Mouse (Mus musculus) adrenal gland (tissue): ENCODE results near the gene Gstm4.
"Not testable (repeated sequence)": the region's sequence is repeated elsewhere in the genome, so short reads cannot be mapped to it uniquely, and the experiment has no call there.

ENCODE experiments used
- intact Hi-C: fragments of 180-260 bp; cut with DNase I; formaldehyde crosslinking; loops from one replicate; pipeline ENCODE4 v1.15.1; 2025

The Gstm4 gene

GRCm38 (mm10) chr3:108018190-108018820 is 26.4 kb downstream of the Gstm4 start:
- intact Hi-C loops: loop anchor here (1.0 kb wide), 1 partner anchor 65 kb away; no protein-coding TSS in a partner anchor

- intact Hi-C loops: loop anchor here (1.0 kb wide), 1 partner anchor 64 kb away; no protein-coding TSS in a partner anchor
Observed at GRCm38 (mm10) chr3:108017473-108018189, 27.1 kb downstream of the Gstm4 start, which contains the start of gene Gstm1. Gene Gstm1 (minus strand): TSS chr3:108017973.

- intact Hi-C loops: not testable (repeated sequence)
Observed at GRCm38 (mm10) chr3:108016468-108016867, 28.2 kb downstream of the Gstm4 start.

DNA sequence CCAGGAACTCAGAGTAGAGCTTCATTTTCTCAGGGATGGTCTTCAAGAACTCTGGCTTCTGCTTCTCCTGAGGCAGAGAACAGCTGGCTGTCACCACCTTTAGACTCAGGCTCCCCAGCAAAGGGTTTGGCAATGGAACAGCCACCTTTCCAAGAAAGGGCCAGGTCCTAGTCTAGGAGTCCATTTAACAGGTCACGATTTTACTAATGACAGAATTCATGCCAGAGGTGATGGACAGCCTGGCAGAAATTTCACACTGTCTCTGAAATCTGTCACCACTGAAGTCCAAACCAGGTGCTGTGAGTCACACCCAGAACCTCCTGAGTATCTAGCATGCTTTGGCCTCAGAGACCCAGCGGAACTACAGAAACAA is 29.7 kb downstream of the Gstm4 start:
- intact Hi-C loops: no loop called here

DNA sequence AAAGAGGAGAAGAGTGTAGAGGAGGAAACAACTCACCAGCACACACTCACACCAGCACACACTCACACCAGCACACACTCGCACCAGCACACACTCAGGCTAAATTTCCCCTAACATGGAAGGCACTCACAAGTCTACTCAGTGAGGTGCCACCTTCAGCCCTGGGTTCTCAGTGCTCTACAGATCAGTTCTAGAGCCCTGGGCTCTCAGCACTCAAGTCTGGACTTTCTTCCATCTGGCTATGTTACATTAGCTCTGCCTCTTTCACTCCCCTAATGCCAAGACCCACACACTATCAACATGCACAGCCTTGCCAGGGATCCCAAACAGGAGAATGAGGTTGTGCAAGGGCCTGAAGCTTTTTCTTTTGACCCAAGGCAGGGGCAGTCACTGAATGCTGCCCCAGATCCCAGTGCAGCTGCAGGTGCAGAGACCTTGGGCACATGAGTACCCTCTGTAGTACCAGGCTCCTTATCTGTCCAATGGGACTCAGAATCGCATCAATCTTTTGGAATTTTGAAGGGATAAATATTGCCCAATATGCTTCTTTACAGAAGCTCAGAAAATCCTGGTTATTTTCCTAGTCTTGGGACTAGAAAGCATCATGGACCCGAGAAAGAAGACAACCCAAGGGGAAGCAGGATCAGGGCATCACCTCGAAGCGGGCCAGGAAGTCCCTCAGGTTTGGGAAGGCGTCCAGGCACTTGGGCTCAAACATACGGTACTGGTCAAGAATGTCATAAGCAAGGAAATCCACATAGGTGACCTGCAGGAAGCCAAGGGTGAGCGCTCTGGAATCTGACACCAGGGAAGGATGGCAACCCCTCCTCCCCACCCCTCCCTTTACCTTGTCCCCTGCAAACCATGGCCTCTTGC is 30.4 kb downstream of the Gstm4 start:
- intact Hi-C loops: no loop called here

GRCm38 (mm10) chr3:108013331-108013871 is 31.3 kb downstream of the Gstm4 start:
- intact Hi-C loops: no loop called here

GRCm38 (mm10) chr3:108011558-108011957 is 33.1 kb downstream of the Gstm4 start:
- intact Hi-C loops: no loop called here

- intact Hi-C loops: no loop called here
Observed at GRCm38 (mm10) chr3:108010286-108010685, 34.4 kb downstream of the Gstm4 start.

- intact Hi-C loops: no loop called here
Observed at GRCm38 (mm10) chr3:108002021-108002420, 42.7 kb downstream of the Gstm4 start.

DNA sequence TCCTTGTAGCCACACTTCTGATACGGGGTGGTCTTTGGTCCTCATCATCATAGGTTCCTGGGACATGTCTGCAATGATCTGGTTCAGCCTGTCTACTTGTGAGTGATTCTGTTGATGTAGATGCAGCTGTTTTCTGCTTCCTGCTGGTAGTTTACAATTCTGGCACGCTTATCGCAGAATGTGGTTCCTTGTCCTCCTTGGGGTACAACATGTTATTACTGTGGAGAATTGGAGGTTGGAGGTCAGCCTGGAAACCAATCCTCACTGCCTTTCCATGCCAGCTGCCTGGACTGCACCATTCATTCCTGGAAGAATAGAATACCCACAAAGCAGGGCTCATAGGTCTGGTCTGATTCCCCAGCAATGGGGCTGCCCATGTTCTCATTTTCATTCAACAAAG is 45.2 kb downstream of the Gstm4 start:
- intact Hi-C loops: no loop called here

GRCm38 (mm10) chr3:107998591-107998990 is 46.1 kb downstream of the Gstm4 start:
- intact Hi-C loops: no loop called here

DNA sequence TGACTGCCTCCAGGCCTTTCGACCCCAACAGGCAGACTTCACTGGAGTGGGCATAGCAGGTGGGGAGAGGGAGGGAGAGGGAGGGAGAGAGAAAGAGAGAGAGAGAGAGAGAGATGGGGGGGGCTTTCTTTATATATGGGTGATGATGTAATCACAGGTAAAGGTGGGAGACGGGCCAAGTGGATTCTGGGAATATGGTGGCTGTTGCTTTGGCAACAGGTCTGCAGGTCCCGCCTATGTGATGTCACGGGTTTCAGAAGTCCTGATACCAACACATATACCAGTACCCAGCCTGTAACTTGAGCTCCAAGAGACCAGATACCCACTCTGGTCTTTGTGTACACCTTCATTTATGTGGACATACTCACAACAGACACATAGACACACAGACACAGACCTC is 48.1 kb downstream of the Gstm4 start:
- intact Hi-C loops: no loop called here

DNA sequence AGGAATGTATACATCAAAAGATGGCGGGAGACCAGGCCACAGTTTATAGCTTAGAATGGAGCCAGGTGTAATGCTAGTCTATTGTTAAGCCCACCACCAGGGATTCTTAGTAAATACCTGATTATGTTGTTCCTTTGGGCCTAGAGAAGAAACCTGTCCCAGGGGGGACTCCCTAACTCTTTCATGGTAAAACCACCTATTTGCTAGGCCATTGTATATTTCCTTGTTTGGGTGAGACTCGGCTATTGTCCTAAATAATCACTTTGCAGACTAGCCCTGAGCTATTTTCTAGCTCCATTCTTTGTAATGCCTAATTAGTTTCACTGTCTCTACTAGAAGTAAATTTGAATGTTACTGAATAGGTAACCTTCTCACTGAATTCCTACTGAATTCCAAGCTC is 48.7 kb downstream of the Gstm4 start:
- intact Hi-C loops: not testable (repeated sequence)
